Mouse (Mus musculus) bone marrow, adult 2 months (tissue): Measurements from ENCODE around the gene Mylk.

ENCODE experiments used
- CTCF ChIP-seq: fragments of 200-500 bp; IDR thresholded peaks from 2 replicates; pipeline ENCODE4 v1.5.1; 2011; ENCODE audit warnings: low read length, control low read depth; ENCODE audit not compliant: control insufficient read depth, insufficient read depth
- POLR2A ChIP-seq: fragments of 200-500 bp; IDR thresholded peaks from 2 replicates; pipeline ENCODE4 v1.6.1; 2011; ENCODE audit warnings: low read depth, mild to moderate bottlenecking, control low read depth, low read length, borderline replicate concordance; ENCODE audit not compliant: control insufficient read depth

DNA sequence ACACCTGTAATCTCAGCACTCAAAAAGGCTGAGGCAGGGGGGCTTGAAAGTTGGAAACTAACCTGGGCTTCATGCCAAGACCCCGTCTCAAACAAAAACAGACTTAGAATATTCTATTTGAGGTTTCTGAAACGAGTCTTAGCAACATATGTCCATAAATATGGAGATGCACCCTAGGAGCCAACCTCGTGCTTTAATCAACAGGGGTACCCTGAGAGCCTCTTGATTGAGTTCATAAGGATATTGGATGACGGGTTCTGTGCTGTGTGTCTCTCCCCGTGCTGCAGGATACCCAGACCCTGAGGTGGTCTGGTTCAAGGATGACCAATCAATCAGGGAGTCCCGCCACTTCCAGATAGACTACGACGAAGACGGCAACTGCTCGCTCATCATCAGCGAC is 255.0 kb downstream of the Mylk start:
- TF ChIP-seq POLR2A = no peak
- TF ChIP-seq CTCF = no peak
